Mouse (Mus musculus) embryo, embryonic 10.5 days (tissue): ENCODE results near the gene Mdga2.
A peak's percentile ranks its signal among the peaks of the same experiment; 100 is the strongest.

Experiments used
- DNase-seq: peaks from one replicate; pipeline ENCODE4 v3.0.0-alpha.2; 2015; ENCODE audit warnings: low spot score

Mdga2 gene

GRCm38 (mm10) chr12:67222221-67223025 lies at the start of gene Mdga2:
Mdga2 (minus strand) TSS chr12:67222549.
- peak; percentile 57 for DNase-seq

- DNase-seq, result peak; percentile 48
These were observed 45.1 kb upstream of the Mdga2 start for GRCm38 (mm10) chr12:67267409-67267808.

DNA sequence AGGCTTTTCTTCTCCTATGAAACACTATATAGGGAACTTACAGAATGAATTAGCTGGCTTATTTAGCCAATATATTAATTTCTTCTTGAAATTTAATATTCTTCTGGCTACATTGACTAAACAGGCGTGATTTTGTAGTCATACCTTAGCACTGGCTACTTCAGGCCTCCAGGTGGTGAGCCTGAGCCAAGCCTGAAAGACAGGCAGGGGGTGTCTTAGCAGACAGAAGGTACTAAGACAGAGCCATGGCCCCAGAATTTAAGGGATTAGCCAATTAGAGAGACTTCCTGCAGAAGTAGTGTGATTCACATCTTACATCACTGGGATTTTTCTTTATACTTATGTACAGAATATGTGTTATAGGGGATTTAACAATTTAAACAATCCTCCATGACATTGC lies 1.2 kb upstream of the Mdga2 start:
- no peak for DNase-seq

DNA sequence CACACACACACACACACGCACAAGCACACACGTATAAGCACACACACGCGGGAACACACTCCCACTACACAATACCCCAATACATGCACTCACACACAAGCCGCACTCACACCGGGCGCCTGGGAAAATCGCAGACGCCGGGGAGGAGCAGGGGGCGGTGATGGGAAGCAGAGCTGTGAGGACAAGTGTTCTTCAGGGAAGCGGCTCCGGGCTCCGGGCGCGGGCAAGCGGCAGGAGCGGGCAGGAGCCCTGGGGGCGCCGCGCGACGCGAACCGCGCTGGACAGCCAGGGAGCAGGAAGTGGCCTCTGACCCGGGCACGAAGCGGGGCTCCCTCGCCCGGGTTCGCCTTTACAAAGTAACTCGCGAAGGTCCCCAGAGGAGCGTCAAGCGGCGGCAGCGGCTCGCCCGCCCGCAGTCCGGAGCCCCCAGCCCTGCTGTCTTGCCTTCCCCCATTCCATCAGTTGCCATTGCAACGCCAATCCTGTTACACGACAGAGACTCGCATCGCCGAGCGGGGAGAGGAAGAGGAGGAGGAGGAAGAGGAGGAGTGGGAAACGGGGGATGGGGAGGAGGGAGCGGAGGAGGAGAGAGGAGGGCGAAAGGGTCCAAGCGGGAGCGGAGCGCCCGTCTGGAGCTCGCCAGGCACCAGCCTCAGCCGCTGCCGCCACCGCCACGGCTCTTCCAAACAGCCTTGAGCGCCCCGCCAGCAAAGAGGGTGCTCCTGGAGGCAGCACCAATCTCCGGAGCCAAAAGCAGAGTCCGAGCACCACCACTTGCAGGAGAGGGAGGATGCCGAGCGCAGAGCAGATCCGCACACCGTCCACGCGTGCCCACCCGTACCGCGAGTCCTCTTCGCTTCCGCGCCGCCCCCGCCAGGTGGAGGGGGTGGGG lies 774 bp downstream of the Mdga2 start:
- peak; percentile 66 for DNase-seq

- peak; percentile 58 for DNase-seq
These were observed 1.6 kb downstream of the Mdga2 start for GRCm38 (mm10) chr12:67220641-67221231.

GRCm38 (mm10) chr12:67220041-67220440 lies 2.3 kb downstream of the Mdga2 start:
- peak; percentile 30 for DNase-seq

GRCm38 (mm10) chr12:67219564-67219963 lies 2.8 kb downstream of the Mdga2 start:
- DNase-seq, result peak; percentile 7

GRCm38 (mm10) chr12:67212801-67213200 lies 9.5 kb downstream of the Mdga2 start:
- no peak for DNase-seq

- DNase-seq, result no peak
These were observed 44.2 kb downstream of the Mdga2 start for GRCm38 (mm10) chr12:67178155-67178554.

DNA sequence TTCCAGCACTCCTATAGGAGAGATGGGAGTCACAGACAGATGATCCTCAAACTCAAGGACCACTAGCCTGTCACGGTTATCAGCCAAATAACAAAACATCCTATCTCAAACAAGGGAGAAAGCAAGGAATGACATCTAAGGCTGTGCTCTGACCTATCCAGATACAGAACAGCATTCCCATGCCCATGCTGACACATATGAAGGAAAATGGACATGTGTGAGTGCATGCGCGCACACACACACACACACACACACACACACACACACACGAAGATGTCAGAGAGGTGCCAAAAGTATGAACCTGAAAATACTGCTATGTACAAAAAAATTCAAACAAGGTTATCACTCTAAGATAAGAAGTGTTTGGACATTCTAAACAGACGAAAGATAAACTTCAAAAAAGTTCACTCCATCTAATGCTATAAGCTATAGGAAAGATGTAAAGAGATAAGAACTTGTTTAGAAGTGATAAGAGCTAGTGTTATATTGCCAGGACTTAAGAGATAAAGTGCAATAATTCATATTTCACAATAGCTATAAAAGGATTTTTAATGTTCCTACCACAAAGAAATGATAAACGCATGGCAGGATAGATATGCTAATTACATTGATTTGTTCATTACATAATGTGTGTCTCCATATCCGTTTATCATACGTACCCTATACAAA lies 65.6 kb downstream of the Mdga2 start:
- no peak for DNase-seq

- DNase-seq, result no peak
These were observed 69.3 kb downstream of the Mdga2 start for GRCm38 (mm10) chr12:67153077-67153476.

- DNase-seq, result no peak
These were observed 80.7 kb downstream of the Mdga2 start for GRCm38 (mm10) chr12:67141605-67142004.

DNA sequence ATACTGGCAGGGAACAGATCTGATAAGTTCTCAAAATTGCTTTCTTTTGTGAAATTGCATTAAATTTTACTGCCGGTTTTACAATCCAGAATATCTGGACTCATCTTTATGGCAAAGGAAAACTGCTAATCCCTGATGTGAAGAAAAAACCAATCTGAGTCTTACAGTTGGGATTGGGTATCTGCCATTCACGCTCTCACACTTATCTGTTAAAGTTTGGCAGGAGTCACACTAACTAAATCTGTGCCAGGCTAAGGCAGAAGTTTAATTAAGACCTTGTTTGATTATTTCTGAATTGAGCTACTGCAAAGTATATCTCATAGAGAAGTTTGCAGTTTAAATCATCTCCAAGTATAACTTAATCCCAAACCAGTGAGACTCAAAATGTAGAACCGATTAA lies 82.2 kb downstream of the Mdga2 start:
- DNase-seq, result no peak

DNA sequence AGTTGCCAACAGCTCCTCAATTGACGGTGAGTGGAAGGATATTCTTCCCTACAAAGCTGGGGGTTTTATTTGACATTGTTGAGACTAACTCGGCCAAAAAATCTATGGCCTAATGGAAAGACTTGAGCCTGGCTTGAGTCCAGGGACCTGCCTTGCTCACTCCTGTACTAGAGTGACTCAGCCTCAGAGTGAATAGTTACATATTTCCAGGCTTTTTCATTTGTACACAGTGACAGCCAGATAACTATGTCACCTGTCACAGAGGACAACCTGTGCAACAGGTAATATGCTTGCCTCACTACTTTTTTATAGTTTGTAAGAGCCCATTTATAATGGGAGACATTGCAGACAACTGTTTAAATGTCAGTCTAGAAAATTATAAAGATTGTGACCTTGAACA lies 94.9 kb downstream of the Mdga2 start:
- DNase-seq, result no peak

DNA sequence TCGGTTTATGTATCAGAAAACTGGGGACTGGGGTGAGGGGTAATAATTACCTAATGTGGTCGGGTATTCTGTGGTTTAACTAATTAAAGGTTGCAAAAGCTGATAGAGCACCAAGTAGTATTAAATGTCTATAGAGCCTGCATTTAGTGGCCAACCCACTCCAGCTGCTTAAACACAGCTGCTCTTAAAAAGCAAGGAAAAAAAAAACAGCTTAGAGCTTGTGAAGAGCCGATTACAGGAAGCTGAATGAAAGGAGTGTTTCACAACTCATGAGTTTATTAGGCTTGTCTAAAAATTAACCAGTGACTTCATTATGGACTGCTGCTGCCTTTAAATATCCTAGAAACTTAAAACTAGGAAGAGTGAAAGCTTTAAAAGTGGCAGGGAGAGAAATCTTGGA lies 98.5 kb downstream of the Mdga2 start:
- DNase-seq, result no peak

DNA sequence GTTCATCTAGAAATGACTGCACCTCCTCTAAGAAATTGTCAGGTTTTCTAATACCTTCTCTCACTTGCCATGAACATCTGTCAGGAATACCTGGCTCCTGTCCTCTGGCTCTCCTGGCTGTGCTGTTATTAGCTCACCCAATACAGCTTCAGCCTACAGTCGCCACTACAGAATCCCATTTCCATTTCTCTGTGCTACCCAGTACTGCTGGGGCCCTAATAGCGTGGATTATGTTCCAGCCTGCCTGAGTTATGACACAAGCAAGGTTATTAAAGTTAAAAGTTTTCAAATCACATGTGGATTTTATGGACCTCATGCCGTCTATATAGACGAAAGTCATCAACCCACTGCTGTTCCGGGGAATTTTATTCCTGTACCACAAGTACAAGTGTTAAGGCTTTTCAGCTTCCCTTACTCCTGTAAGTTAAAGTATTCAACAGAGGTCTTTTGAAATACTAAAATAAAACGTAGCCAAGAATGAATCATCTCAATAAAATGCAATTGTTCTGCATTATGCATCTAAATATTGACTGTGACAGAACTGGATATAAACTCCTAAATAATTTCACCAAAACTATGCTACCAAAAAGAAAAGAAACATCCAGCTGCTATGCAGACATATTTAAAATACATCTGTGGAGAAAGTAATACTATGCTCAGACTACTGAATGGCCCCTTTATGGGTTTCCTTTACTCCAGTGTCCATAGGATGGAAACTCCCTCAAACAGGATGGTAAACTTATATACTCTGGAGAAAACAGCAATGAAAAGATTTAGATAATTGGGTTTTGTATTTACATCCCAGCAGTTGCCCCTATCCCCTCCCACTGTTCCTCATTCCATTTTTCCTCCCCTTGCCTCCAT lies 103.5 kb downstream of the Mdga2 start:
- no peak for DNase-seq

GRCm38 (mm10) chr12:67104171-67104570 lies 118.2 kb downstream of the Mdga2 start:
- DNase-seq, result no peak

DNA sequence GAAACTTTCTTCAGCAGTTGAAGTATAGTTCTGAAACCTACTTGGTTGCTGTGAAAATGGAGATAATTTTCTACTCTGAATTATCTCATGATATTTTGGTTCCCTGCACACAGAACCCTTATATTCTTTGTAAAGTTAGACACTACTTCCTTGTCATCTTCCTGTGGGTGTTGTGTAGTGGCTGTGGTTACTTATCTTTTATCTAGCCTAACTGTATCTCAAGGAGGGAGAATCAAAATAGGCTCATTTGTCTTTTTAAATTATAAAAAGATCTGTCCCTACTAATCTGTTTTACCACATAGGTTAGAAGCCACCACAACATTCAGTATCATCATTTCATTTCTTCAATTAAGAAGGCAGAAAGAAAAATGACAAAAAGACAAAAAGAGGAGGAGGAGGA lies 127.9 kb downstream of the Mdga2 start:
- no peak for DNase-seq

- DNase-seq, result no peak
These were observed 131.9 kb downstream of the Mdga2 start for GRCm38 (mm10) chr12:67090420-67090965.

GRCm38 (mm10) chr12:67059136-67060014 lies 163.0 kb downstream of the Mdga2 start:
- peak; percentile 14 for DNase-seq
